Mouse (Mus musculus) kidney, adult 18-20 months (tissue): ENCODE data around the gene Gm10518.

Experiments used
- DNase-seq: peaks from one replicate; pipeline ENCODE4 v3.0.0; 2021

Gm10518 gene

GRCm38 (mm10) chr1:179835753-179836425 is 32.7 kb downstream of the Gm10518 start:
- no peak for DNase-seq

- no peak for DNase-seq
Observed at GRCm38 (mm10) chr1:179836426-179837404, 33.5 kb downstream of the Gm10518 start.

GRCm38 (mm10) chr1:179842568-179842967 is 39.4 kb downstream of the Gm10518 start:
- no peak for DNase-seq

GRCm38 (mm10) chr1:179843981-179844380 is 40.8 kb downstream of the Gm10518 start:
- DNase-seq: no peak

- DNase-seq: peak; percentile 75
Observed at GRCm38 (mm10) chr1:179844894-179845293, 41.7 kb downstream of the Gm10518 start.

- no peak for DNase-seq
Observed at GRCm38 (mm10) chr1:179845832-179846499, 42.8 kb downstream of the Gm10518 start.

GRCm38 (mm10) chr1:179847173-179847572 is 44.0 kb downstream of the Gm10518 start:
- DNase-seq: no peak

- DNase-seq: peak; percentile 93
Observed at GRCm38 (mm10) chr1:179847759-179848389, 44.7 kb downstream of the Gm10518 start.

- DNase-seq: no peak
Observed at GRCm38 (mm10) chr1:179853421-179853820, 50.2 kb downstream of the Gm10518 start.
